Mouse (Mus musculus) myocyte (in vitro differentiated cells): ENCODE data around the gene Gcn1l1. TPM values are rescaled to one million over a fixed set of nuclear protein-coding genes. Genes with fewer than 3 reads are reported as not detected.

Experiments
- H3K27me3 ChIP-seq: one replicate; pipeline ENCODE4 v1.6.1; 2011; ENCODE audit not compliant: control insufficient read depth, insufficient read depth, insufficient read length
- H3K36me3 ChIP-seq: one replicate; pipeline ENCODE4 v1.6.1; 2011; ENCODE audit not compliant: control insufficient read depth, insufficient read depth
- H3K4me2 ChIP-seq: one replicate; pipeline ENCODE4 v1.6.1; 2011; ENCODE audit warnings: low read depth, control low read depth
- H3K4me3 ChIP-seq: one replicate; pipeline ENCODE4 v1.5.1; 2011; ENCODE audit warnings: mild to moderate bottlenecking, control low read depth, moderate library complexity
- H3K79me2 ChIP-seq: one replicate; pipeline ENCODE4 v1.6.1; 2011; ENCODE audit not compliant: control insufficient read depth, insufficient read depth
- H3ac ChIP-seq: one replicate; pipeline ENCODE4 v1.6.1; 2011; ENCODE audit not compliant: control insufficient read depth, insufficient read length
- CEBPB ChIP-seq: IDR thresholded peaks from 2 replicates; pipeline ENCODE4 v1.6.1; 2011; ENCODE audit warnings: mild to moderate bottlenecking, moderate library complexity; ENCODE audit not compliant: poor library complexity, insufficient read depth, severe bottlenecking
- E2F4 ChIP-seq: IDR thresholded peaks from one replicate; pipeline ENCODE4 v1.6.1; 2011; ENCODE audit warnings: mild to moderate bottlenecking, control low read depth, moderate library complexity; ENCODE audit not compliant: insufficient read depth
- MAX ChIP-seq: IDR thresholded peaks from one replicate; pipeline ENCODE4 v1.6.1; 2011; ENCODE audit warnings: low read depth, mild to moderate bottlenecking, control low read depth
- MYOD1 ChIP-seq, 3 experiments: IDR thresholded peaks; one replicate each; pipeline ENCODE4 v1.6.1; 2011; ENCODE audit warnings: control low read depth in 2 of 3, low read depth in 2 of 3, mild to moderate bottlenecking in 2 of 3, moderate library complexity in 1 of 3; ENCODE audit not compliant: insufficient read length in 2 of 3, control insufficient read depth in 1 of 3
- MYOG ChIP-seq, 3 experiments: IDR thresholded peaks; one replicate each; pipeline ENCODE4 v1.6.1; 2011; ENCODE audit warnings: control low read depth in 2 of 3, low read depth in 2 of 3, mild to moderate bottlenecking in 2 of 3; ENCODE audit not compliant: insufficient read length in 2 of 3, control insufficient read depth in 1 of 3, insufficient read depth in 1 of 3
- POLR2A ChIP-seq: IDR thresholded peaks from one replicate; pipeline ENCODE4 v1.6.1; 2011; ENCODE audit warnings: low read depth, mild to moderate bottlenecking, control low read depth, moderate library complexity; ENCODE audit not compliant: insufficient read length
- POLR2AphosphoS2 ChIP-seq: IDR thresholded peaks from one replicate; pipeline ENCODE4 v1.6.1; 2011; ENCODE audit warnings: low read depth, control low read depth; ENCODE audit not compliant: insufficient read length
- REST ChIP-seq: IDR thresholded peaks from one replicate; pipeline ENCODE4 v1.6.1; 2011; ENCODE audit warnings: mild to moderate bottlenecking, control low read depth, moderate library complexity; ENCODE audit not compliant: insufficient read depth, insufficient read length
- SRF ChIP-seq: IDR thresholded peaks from one replicate; pipeline ENCODE4 v1.6.1; 2011; ENCODE audit warnings: low read depth; ENCODE audit not compliant: control insufficient read depth, insufficient read length
- TCF12 ChIP-seq: IDR thresholded peaks from one replicate; pipeline ENCODE4 v1.6.1; 2011; ENCODE audit warnings: mild to moderate bottlenecking, control low read depth; ENCODE audit not compliant: poor library complexity, insufficient read depth, severe bottlenecking
- TCF3 ChIP-seq: IDR thresholded peaks from one replicate; pipeline ENCODE4 v1.6.1; 2011; ENCODE audit warnings: low read depth, control low read depth; ENCODE audit not compliant: insufficient read length
- USF1 ChIP-seq: IDR thresholded peaks from one replicate; pipeline ENCODE4 v1.6.1; 2011; ENCODE audit warnings: low read depth, mild to moderate bottlenecking, control low read depth, moderate library complexity
- polyA plus RNA-seq: library from polyadenylated mRNA; unstranded; fragments of >200 nt; fragmentation: generic; extraction: Trizol; gene quantifications from one replicate; pipeline ENCODE4 v1.2.1, GENCODE M21; 2012; ENCODE audit warnings: missing spikeins

The Gcn1l1 gene
- polyA plus RNA-seq, 1 experiment = 49.4 TPM

DNA sequence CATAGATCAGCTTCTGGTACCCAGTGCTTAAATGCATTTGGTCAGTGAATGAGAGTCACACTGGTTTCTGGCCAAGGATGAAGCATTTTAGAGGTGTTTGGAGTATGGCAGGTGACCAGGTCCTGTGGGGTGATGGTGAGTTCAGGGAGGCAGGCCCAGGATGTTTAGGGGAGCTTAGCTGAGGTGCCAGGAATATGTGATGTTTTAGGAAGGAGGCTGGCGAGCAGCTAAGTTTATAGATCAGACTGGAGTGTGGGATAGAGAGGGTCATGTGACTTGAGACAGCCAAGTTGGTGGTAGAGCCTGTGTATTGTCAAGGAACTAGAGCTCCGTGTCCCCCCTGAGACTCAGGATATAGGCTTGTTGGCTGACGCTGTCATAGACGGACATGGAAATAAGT lies 68.0 kb downstream of the Gcn1l1 start:
- H3K4me2 ChIP-seq = peak overlapping the region; percentile 89
- H3K27me3 ChIP-seq = no peaks in the 10 kb centered on the region

DNA sequence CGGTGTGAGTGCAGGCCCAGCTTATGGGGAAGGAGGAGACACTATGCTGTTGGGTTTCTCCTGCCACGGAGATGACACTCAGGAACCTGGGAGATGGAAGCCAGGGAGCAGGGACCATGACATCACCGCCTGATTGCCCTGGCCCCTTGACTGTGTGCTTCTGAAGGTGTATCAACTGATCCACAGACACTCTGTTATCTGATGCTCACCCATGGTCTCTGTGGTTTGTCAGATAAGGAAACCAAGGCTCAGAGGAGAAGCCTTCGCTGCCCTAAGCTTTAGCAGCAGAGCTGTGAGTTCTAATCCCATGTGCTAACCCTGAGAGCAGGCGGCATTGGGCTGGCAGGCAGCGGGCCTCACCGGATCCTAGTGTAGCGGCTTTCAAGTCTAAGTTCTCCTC lies 69.0 kb downstream of the Gcn1l1 start:
- Histone ChIP-seq H3K27me3 (no peaks in the 10 kb centered on the region), H3K79me2 (peaks cover 54% of the 10 kb centered on the region), H3K4me2 (no peak overlapping the region), H3ac (no peak overlapping the region), H3K4me3 (no peak overlapping the region), H3K36me3 (peaks cover 2% of the 10 kb centered on the region)
- TF ChIP-seq POLR2A (no peak), E2F4 (no peak), REST (no peak), MYOG (IDR thresholded peaks at IDR 0.05; ENCODE audit: control insufficient read depth in 1 of 3, insufficient read depth in 1 of 3, insufficient read length in 2 of 3, low read depth in 2 of 3) (no peak)

More for the DNA sequence above, 68.0 kb downstream of the Gcn1l1 start:
- TF ChIP-seq USF1 (peak; percentile 45), REST (no peak), POLR2A (no peak), TCF3 (no peak), POLR2AphosphoS2 (no peak)
- Histone ChIP-seq H3K79me2 (peaks cover 54% of the 10 kb centered on the region), H3K4me3 (peak overlapping the region; percentile 63), H3ac (peak overlapping the region; percentile 72), H3K36me3 (no peaks in the 10 kb centered on the region)

DNA sequence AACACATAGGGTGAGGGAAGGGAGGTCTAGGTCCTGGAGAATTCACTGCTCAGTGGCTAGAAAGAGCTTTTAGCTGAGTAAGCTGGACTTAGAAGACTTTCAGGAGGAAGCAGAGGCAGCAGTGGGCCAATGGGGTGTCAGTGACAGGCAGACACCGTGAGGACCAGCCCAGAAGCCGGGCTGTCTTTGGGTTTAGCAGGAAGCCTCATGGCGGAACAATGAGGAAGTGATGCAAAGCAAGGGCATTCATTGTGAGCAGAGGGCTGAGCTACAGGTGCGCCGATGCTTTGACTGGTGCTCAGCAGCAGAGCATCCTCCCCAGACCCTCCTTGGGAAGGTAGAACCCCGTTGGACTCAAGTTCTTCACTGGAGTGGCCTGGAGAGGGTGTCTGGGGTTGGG lies 70.5 kb downstream of the Gcn1l1 start:
- Histone ChIP-seq H3K79me2 (peaks cover 54% of the 10 kb centered on the region), H3K27me3 (no peaks in the 10 kb centered on the region), H3K4me2 (no peak overlapping the region), H3K4me3 (no peak overlapping the region), H3K36me3 (peaks cover 9% of the 10 kb centered on the region), H3ac (no peak overlapping the region)
- TF ChIP-seq MYOG (IDR thresholded peaks at IDR 0.05; ENCODE audit: control insufficient read depth in 1 of 3, insufficient read depth in 1 of 3, insufficient read length in 2 of 3, low read depth in 2 of 3) = no peak

DNA sequence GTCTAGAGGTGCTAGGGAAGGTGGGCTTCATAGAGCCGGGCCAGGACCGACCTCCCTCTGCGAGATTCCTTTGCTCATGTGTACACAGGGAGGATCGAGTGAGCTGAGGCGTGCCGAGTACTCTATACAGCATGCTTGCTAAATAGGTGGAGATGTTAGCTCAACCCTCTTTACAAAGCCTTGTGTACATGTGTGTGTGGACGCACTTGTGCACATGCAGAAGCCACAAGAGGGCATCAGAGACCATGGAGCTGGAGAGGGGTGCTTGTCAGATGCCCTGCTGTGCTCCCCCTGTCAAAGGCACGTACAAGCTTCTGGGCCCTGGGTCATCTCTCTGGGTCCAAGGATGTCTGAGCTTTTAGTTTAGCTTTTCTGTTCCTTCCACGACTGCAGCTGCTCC lies 79.1 kb downstream of the Gcn1l1 start:
- TF ChIP-seq TCF3 (no peak), MYOG (IDR thresholded peaks at IDR 0.05; ENCODE audit: control insufficient read depth in 1 of 3, insufficient read depth in 1 of 3, insufficient read length in 2 of 3, low read depth in 2 of 3) (no peak), MYOD1 (IDR thresholded peaks at IDR 0.05; ENCODE audit: control insufficient read depth in 1 of 3, insufficient read length in 2 of 3, low read depth in 2 of 3) (no peak), MAX (no peak), TCF12 (no peak), SRF (no peak), USF1 (no peak), POLR2A (no peak), E2F4 (no peak), CEBPB (no peak), POLR2AphosphoS2 (no peak), REST (no peak)
- no peak overlapping the region for H3ac ChIP-seq
- peaks cover 15% of the 10 kb centered on the region for H3K36me3 ChIP-seq
- no peaks in the 10 kb centered on the region for H3K27me3 ChIP-seq
- peaks cover 5% of the 10 kb centered on the region for H3K79me2 ChIP-seq
- H3K4me2 ChIP-seq = no peak overlapping the region
- no peak overlapping the region for H3K4me3 ChIP-seq

DNA sequence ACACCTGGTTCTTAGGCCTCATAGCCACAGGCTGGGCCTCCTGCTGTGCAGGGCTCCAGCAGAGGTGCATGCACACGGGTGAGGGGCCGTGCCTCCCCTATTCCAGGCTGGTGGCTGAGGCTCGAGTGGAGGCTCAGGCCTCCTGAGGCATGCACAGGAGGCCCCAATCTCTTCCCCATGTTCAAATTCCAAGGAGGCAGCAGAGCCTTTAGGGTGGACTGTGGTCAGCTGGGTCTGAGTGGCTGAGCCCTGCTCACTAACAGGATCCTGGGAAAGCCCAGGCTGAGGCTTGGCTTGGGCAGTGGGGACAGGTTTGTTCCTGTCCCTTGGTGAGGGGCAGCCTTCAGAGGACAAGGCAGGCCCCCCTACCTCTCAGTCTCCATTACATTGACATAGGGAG lies 83.8 kb downstream of the Gcn1l1 start:
- Histone ChIP-seq H3K4me2 (no peak overlapping the region), H3K27me3 (no peaks in the 10 kb centered on the region), H3K79me2 (no peaks in the 10 kb centered on the region), H3K4me3 (no peak overlapping the region), H3ac (no peak overlapping the region), H3K36me3 (peaks cover 8% of the 10 kb centered on the region)
- TF ChIP-seq TCF3 (no peak), TCF12 (no peak), REST (no peak), CEBPB (no peak), E2F4 (no peak), POLR2A (no peak), MYOG (IDR thresholded peaks at IDR 0.05; ENCODE audit: control insufficient read depth in 1 of 3, insufficient read depth in 1 of 3, insufficient read length in 2 of 3, low read depth in 2 of 3) (no peak), POLR2AphosphoS2 (no peak)

DNA sequence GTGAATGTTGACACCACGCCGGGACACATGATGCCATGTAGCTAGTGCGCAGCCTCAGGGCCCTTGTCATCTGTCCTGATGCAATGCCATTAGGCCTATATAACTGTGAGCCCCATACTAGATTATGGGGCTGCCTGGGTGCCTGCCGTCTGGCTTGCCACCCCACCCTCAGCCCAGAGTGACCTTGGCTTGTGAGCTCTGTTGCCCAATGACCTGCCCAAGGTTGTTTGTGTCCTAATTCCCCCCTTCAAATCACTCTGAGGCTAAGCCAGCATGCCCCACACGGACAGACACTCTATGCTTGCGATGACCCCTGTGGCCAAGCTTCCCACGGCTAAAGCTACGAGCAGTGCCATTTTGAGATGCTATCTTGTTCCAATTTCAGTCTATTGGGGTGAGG lies 84.6 kb downstream of the Gcn1l1 start:
- Histone ChIP-seq H3K4me3 (no peak overlapping the region), H3ac (no peak overlapping the region)

More for the DNA sequence above, 84.6 kb downstream of the Gcn1l1 start:
- H3K27me3 ChIP-seq = no peaks in the 10 kb centered on the region
- TF ChIP-seq E2F4 = no peak
- no peak for TF ChIP-seq SRF
- no peak for TF ChIP-seq MYOG (IDR thresholded peaks at IDR 0.05; ENCODE audit: control insufficient read depth in 1 of 3, insufficient read depth in 1 of 3, insufficient read length in 2 of 3, low read depth in 2 of 3)
- no peak for TF ChIP-seq USF1
- TF ChIP-seq CEBPB = no peak
- TF ChIP-seq POLR2A = no peak
- no peak for TF ChIP-seq TCF3
- no peak for TF ChIP-seq POLR2AphosphoS2
- TF ChIP-seq MYOD1 (IDR thresholded peaks at IDR 0.05; ENCODE audit: control insufficient read depth in 1 of 3, insufficient read length in 2 of 3, low read depth in 2 of 3) = no peak
- no peak for TF ChIP-seq TCF12
- TF ChIP-seq REST = no peak
- TF ChIP-seq MAX = no peak
- peaks cover 8% of the 10 kb centered on the region for H3K36me3 ChIP-seq
- H3K4me2 ChIP-seq = no peak overlapping the region
- H3K79me2 ChIP-seq = no peaks in the 10 kb centered on the region
